Mouse (Mus musculus): Measurements from ENCODE around the gene Hbs1l.

The Hbs1l gene

GRCm38 (mm10) chr10:21295759-21296621 lies at the start of gene Hbs1l:
Hbs1l (plus strand) TSS chr10:21295979.
- peak; percentile 46 for DNase-seq (ENCODE audit: extremely low read depth, low read depth, low spot score)

GRCm38 (mm10) chr10:21248556-21248955 lies 47.2 kb upstream of the Hbs1l start:
- DNase-seq (ENCODE audit: extremely low read depth, low read depth, low spot score), result no peak

- no peak for DNase-seq (ENCODE audit: extremely low read depth, low read depth, low spot score)
Observed at GRCm38 (mm10) chr10:21251881-21252534, 43.8 kb upstream of the Hbs1l start.

- DNase-seq (ENCODE audit: extremely low read depth, low read depth, low spot score), result no peak
Observed at GRCm38 (mm10) chr10:21252800-21253199, 43.0 kb upstream of the Hbs1l start.

GRCm38 (mm10) chr10:21254266-21255140 lies 41.3 kb upstream of the Hbs1l start:
- DNase-seq (ENCODE audit: extremely low read depth, low read depth, low spot score), result no peak

- DNase-seq (ENCODE audit: extremely low read depth, low read depth, low spot score), result no peak
Observed at GRCm38 (mm10) chr10:21257244-21257643, 38.5 kb upstream of the Hbs1l start.

GRCm38 (mm10) chr10:21259649-21260048 lies 36.1 kb upstream of the Hbs1l start:
- no peak for DNase-seq (ENCODE audit: extremely low read depth, low read depth, low spot score)

- DNase-seq (ENCODE audit: extremely low read depth, low read depth, low spot score), result no peak
Observed at GRCm38 (mm10) chr10:21265188-21265587, 30.6 kb upstream of the Hbs1l start.

GRCm38 (mm10) chr10:21267452-21267851 lies 28.3 kb upstream of the Hbs1l start:
- no peak for DNase-seq (ENCODE audit: extremely low read depth, low read depth, low spot score)

- DNase-seq (ENCODE audit: extremely low read depth, low read depth, low spot score), result no peak
Observed at GRCm38 (mm10) chr10:21268786-21269410, 26.9 kb upstream of the Hbs1l start.

- DNase-seq (ENCODE audit: extremely low read depth, low read depth, low spot score), result no peak
Observed at GRCm38 (mm10) chr10:21269920-21270319, 25.9 kb upstream of the Hbs1l start.

- no peak for DNase-seq (ENCODE audit: extremely low read depth, low read depth, low spot score)
Observed at GRCm38 (mm10) chr10:21270905-21271304, 24.9 kb upstream of the Hbs1l start.

- no peak for DNase-seq (ENCODE audit: extremely low read depth, low read depth, low spot score)
Observed at GRCm38 (mm10) chr10:21271310-21271709, 24.5 kb upstream of the Hbs1l start.

GRCm38 (mm10) chr10:21271785-21272184 lies 24.0 kb upstream of the Hbs1l start:
- DNase-seq (ENCODE audit: extremely low read depth, low read depth, low spot score), result no peak

GRCm38 (mm10) chr10:21287243-21288127 lies 8.3 kb upstream of the Hbs1l start:
- no peak for DNase-seq (ENCODE audit: extremely low read depth, low read depth, low spot score)

GRCm38 (mm10) chr10:21291228-21291627 lies 4.6 kb upstream of the Hbs1l start:
- DNase-seq (ENCODE audit: extremely low read depth, low read depth, low spot score), result no peak

GRCm38 (mm10) chr10:21294217-21294616 lies 1.6 kb upstream of the Hbs1l start:
- no peak for DNase-seq (ENCODE audit: extremely low read depth, low read depth, low spot score)

- DNase-seq (ENCODE audit: extremely low read depth, low read depth, low spot score), result no peak
Observed at GRCm38 (mm10) chr10:21295397-21295758, 401 bp upstream of the Hbs1l start.

GRCm38 (mm10) chr10:21298972-21299371 lies 3.2 kb downstream of the Hbs1l start:
- no peak for DNase-seq (ENCODE audit: extremely low read depth, low read depth, low spot score)

GRCm38 (mm10) chr10:21301822-21302221 lies 6.0 kb downstream of the Hbs1l start:
- no peak for DNase-seq (ENCODE audit: extremely low read depth, low read depth, low spot score)
